Comparison of ENCODE assay signal across 23 mouse cellular contexts in genomic region chr7:19546007-19546406, GRCm38 (mm10). TPM values are rescaled to one million over a fixed set of nuclear protein-coding genes. Genes with fewer than 3 reads are reported as not detected.
A peak's percentile ranks its signal among the peaks of the same experiment; 100 is the strongest.
DNase-seq lines count a peak whose midpoint lies in the region; ATAC-seq and TF ChIP-seq lines count a peak whose summit lies in the region.
"Had no signal": no experiment of that assay in that cellular context is flagged by ENCODE, and none has a peak within 500 bp of the region (broad histone marks: within the 10 kb centered on the region; RNA-seq: fewer than 3 reads in every experiment).

No protein-coding gene starts in this region.

- TF ChIP-seq POLR2A in liver, adult 2 months (IDR thresholded peaks at IDR 0.05; ENCODE audit: extremely low read depth, insufficient read depth, low read length), result no peak

- peaks cover 28% of the 10 kb centered on the region for H3K4me1 ChIP-seq in liver, adult 2 months (ENCODE audit: control insufficient read depth, insufficient read depth, low read length)
- H3K4me1 ChIP-seq in liver, embryonic 11.5 days (replicated peaks; ENCODE audit: control insufficient read depth, insufficient read depth, low read length), result peaks cover 12% of the 10 kb centered on the region; the same call in 1 of the 2 replicates
- peaks cover 13% of the 10 kb centered on the region for H3K4me1 ChIP-seq in midbrain, embryonic 12.5 days
- H3K4me1 ChIP-seq in midbrain, embryonic 16.5 days (ENCODE audit: control insufficient read depth, insufficient read depth, low read length), result peaks cover 10% of the 10 kb centered on the region
- 0 out of 2 replicates have a peak, but pooled peaks cover 6% of the 10 kb centered on the region for H3K4me1 ChIP-seq in intestine, postnatal 0 days (replicated peaks; ENCODE audit: control insufficient read depth, insufficient read depth, low read length)
- H3K4me1 ChIP-seq in stomach, embryonic 15.5 days, result peaks cover 54% of the 10 kb centered on the region
- H3K4me1 ChIP-seq in forebrain, embryonic 14.5 days (ENCODE audit: control insufficient read depth, insufficient read depth, low read length), result peaks cover 16% of the 10 kb centered on the region

- no peaks in the 10 kb centered on the region for H3K36me3 ChIP-seq in liver, adult 2 months (ENCODE audit: control insufficient read depth, insufficient read depth, low read length)
- no peaks in the 10 kb centered on the region for H3K36me3 ChIP-seq in liver, embryonic 11.5 days (ENCODE audit: control insufficient read depth, insufficient read depth, low read length)
- no peaks in the 10 kb centered on the region for H3K36me3 ChIP-seq in midbrain, embryonic 12.5 days
- H3K36me3 ChIP-seq in midbrain, embryonic 16.5 days (ENCODE audit: control insufficient read depth, insufficient read depth, low read length), result no peaks in the 10 kb centered on the region
- no peaks in the 10 kb centered on the region; the same call in 1 of the 2 replicates for H3K36me3 ChIP-seq in intestine, postnatal 0 days (ENCODE audit: control insufficient read depth, insufficient read depth)
- H3K36me3 ChIP-seq in stomach, embryonic 15.5 days, result peaks cover 4% of the 10 kb centered on the region; the same call in 1 of the 2 replicates
- no peaks in the 10 kb centered on the region for H3K36me3 ChIP-seq in forebrain, embryonic 14.5 days (ENCODE audit: control insufficient read depth, insufficient read depth, low read length)
- H3K36me3 ChIP-seq: heart, embryonic 12.5 days; hindbrain, embryonic 15.5 days; midbrain, embryonic 15.5 days; neural tube, embryonic 15.5 days had no signal

- no peak overlapping the region for H3K4me3 ChIP-seq in liver, adult 2 months (ENCODE audit: insufficient read depth, low read depth, low read length)
- no peak overlapping the region for H3K4me3 ChIP-seq in liver, embryonic 11.5 days (ENCODE audit: low read depth, low read length)
- H3K4me3 ChIP-seq in midbrain, embryonic 12.5 days, result no peak overlapping the region
- no peak overlapping the region for H3K4me3 ChIP-seq in midbrain, embryonic 16.5 days (ENCODE audit: low read depth, low read length)
- no peak overlapping the region for H3K4me3 ChIP-seq in intestine, postnatal 0 days (ENCODE audit: low read depth, low read length)
- no peak overlapping the region for H3K4me3 ChIP-seq in stomach, embryonic 15.5 days (replicated peaks)
- H3K4me3 ChIP-seq in forebrain, embryonic 14.5 days (ENCODE audit: low read depth, low read length), result no peak overlapping the region
- H3K4me3 ChIP-seq: heart, embryonic 12.5 days; hindbrain, embryonic 15.5 days; layer of hippocampus, adult 2 months; megakaryocyte, embryonic 14.5 days; midbrain, embryonic 15.5 days; neural tube, embryonic 15.5 days had no signal

- no peak overlapping the region for H3K4me2 ChIP-seq in liver, embryonic 11.5 days
- H3K4me2 ChIP-seq in midbrain, embryonic 12.5 days (replicated peaks), result no peak overlapping the region
- no peak overlapping the region for H3K4me2 ChIP-seq in midbrain, embryonic 16.5 days (ENCODE audit: low read length)
- H3K4me2 ChIP-seq in intestine, postnatal 0 days (replicated peaks; ENCODE audit: low read depth), result no peak overlapping the region
- H3K4me2 ChIP-seq in stomach, embryonic 15.5 days, result no peak overlapping the region
- no peak overlapping the region for H3K4me2 ChIP-seq in forebrain, embryonic 14.5 days (ENCODE audit: low read length)
- H3K4me2 ChIP-seq: heart, embryonic 12.5 days; hindbrain, embryonic 15.5 days; midbrain, embryonic 15.5 days; neural tube, embryonic 15.5 days had no signal

- peak; percentile 40 for DNase-seq in liver, adult 2 months (ENCODE audit: extremely low read depth, low read depth, low spot score)
- DNase-seq in liver, embryonic 11.5 days (ENCODE audit: low spot score), result no peak
- no peak for DNase-seq in forebrain, embryonic 14.5 days (ENCODE audit: low spot score)
- DNase-seq in layer of hippocampus, postnatal 36 days, result no peak
- DNase-seq: adrenal gland, postnatal 25 days; cerebellum, adult 11 months; cerebellum, postnatal 10 days; heart, postnatal 36 days; kidney, adult 18-20 months; kidney, postnatal 14 days; right cerebral cortex, postnatal 25 days; thymus, postnatal 36 days had no signal

- H3K79me2 ChIP-seq in liver, adult 2 months (ENCODE audit: control insufficient read depth, insufficient read depth, low read length), result peaks cover 83% of the 10 kb centered on the region

- TF ChIP-seq CTCF in liver, adult 2 months (IDR thresholded peaks at IDR 0.05; ENCODE audit: low read depth, low read length), result no peak
- no peak for TF ChIP-seq CTCF in intestine, postnatal 0 days (IDR thresholded peaks at IDR 0.05; ENCODE audit: low read depth)

- H3K9ac ChIP-seq in liver, adult 2 months (ENCODE audit: low read depth, low read length), result no peak overlapping the region
- no peak overlapping the region for H3K9ac ChIP-seq in liver, embryonic 11.5 days (ENCODE audit: low read depth, low read length)
- no peak overlapping the region for H3K9ac ChIP-seq in midbrain, embryonic 12.5 days (replicated peaks)
- H3K9ac ChIP-seq in midbrain, embryonic 16.5 days (ENCODE audit: low read depth, low read length), result no peak overlapping the region
- no peak overlapping the region for H3K9ac ChIP-seq in intestine, postnatal 0 days (ENCODE audit: low read depth, low read length)
- H3K9ac ChIP-seq in stomach, embryonic 15.5 days, result no peak overlapping the region
- H3K9ac ChIP-seq in forebrain, embryonic 14.5 days (ENCODE audit: low read length), result no peak overlapping the region
- H3K9ac ChIP-seq: hindbrain, embryonic 15.5 days; midbrain, embryonic 15.5 days; neural tube, embryonic 15.5 days had no signal

- no peaks in the 10 kb centered on the region for H3K9me3 ChIP-seq in liver, embryonic 11.5 days (ENCODE audit: control insufficient read depth, low read length)
- H3K9me3 ChIP-seq in midbrain, embryonic 12.5 days, result no peaks in the 10 kb centered on the region
- H3K9me3 ChIP-seq in midbrain, embryonic 16.5 days (replicated peaks; ENCODE audit: control insufficient read depth, low read length, poor library complexity, severe bottlenecking), result no peaks in the 10 kb centered on the region
- H3K9me3 ChIP-seq in intestine, postnatal 0 days (ENCODE audit: control insufficient read depth), result no peaks in the 10 kb centered on the region
- H3K9me3 ChIP-seq in stomach, embryonic 15.5 days, result no peaks in the 10 kb centered on the region
- no peaks in the 10 kb centered on the region for H3K9me3 ChIP-seq in forebrain, embryonic 14.5 days (replicated peaks; ENCODE audit: control insufficient read depth, low read length)
- H3K9me3 ChIP-seq: heart, embryonic 12.5 days; hindbrain, embryonic 15.5 days; megakaryocyte, embryonic 14.5 days; midbrain, embryonic 15.5 days; neural tube, embryonic 15.5 days had no signal

- no peak for ATAC-seq in liver, embryonic 11.5 days (replicated peaks; ENCODE audit: low FRiP score)
- no peak for ATAC-seq in midbrain, embryonic 12.5 days (ENCODE audit: low FRiP score, low read depth)
- ATAC-seq in midbrain, embryonic 16.5 days, result no peak
- peak; percentile 27; the same call in 1 of the 2 replicates for ATAC-seq in intestine, postnatal 0 days
- ATAC-seq in stomach, embryonic 15.5 days (ENCODE audit: insufficient read depth, low FRiP score, low read depth), result no peak
- ATAC-seq in forebrain, embryonic 14.5 days, result no peak
- ATAC-seq: forebrain, embryonic 16.5 days; midbrain, embryonic 15.5 days had no signal

- 16% methylated on average over 3 of the region's 3 CpGs for WGBS in liver, adult 2 months
- WGBS in liver, embryonic 11.5 days, result 60% methylated on average over 3 of the region's 3 CpGs
- WGBS in midbrain, embryonic 12.5 days, result 85% methylated on average over 3 of the region's 3 CpGs
- WGBS in midbrain, embryonic 16.5 days, result 78% methylated on average over 3 of the region's 3 CpGs
- WGBS in intestine, postnatal 0 days, result 15% methylated on average over 3 of the region's 3 CpGs
- WGBS in stomach, embryonic 15.5 days, result 28% methylated on average over 3 of the region's 3 CpGs
- WGBS in forebrain, embryonic 14.5 days, result 61% methylated on average over 3 of the region's 3 CpGs

- no peak overlapping the region for H3K27ac ChIP-seq in liver, adult 2 months (replicated peaks; ENCODE audit: insufficient read depth, low read depth, low read length)
- no peak overlapping the region for H3K27ac ChIP-seq in liver, embryonic 11.5 days (ENCODE audit: low read depth, low read length)
- H3K27ac ChIP-seq in midbrain, embryonic 12.5 days (replicated peaks), result peak overlapping the region; percentile 15; the same call in 1 of the 2 replicates
- no peak overlapping the region for H3K27ac ChIP-seq in midbrain, embryonic 16.5 days (ENCODE audit: low read length)
- no peak overlapping the region for H3K27ac ChIP-seq in intestine, postnatal 0 days (ENCODE audit: low read depth, low read length)
- peak overlapping the region; percentile 73; the same call in 1 of the 2 replicates for H3K27ac ChIP-seq in stomach, embryonic 15.5 days
- no peak overlapping the region for H3K27ac ChIP-seq in forebrain, embryonic 14.5 days (ENCODE audit: low read depth, low read length)
- H3K27ac ChIP-seq: hindbrain, embryonic 15.5 days; layer of hippocampus, adult 2 months; midbrain, embryonic 15.5 days; neural tube, embryonic 15.5 days had no signal

- H3K27me3 ChIP-seq in liver, adult 2 months (ENCODE audit: control insufficient read depth, insufficient read depth, low read length), result no peaks in the 10 kb centered on the region
- H3K27me3 ChIP-seq in liver, embryonic 11.5 days (replicated peaks; ENCODE audit: control insufficient read depth, insufficient read depth, low read length), result no peaks in the 10 kb centered on the region
- H3K27me3 ChIP-seq in midbrain, embryonic 12.5 days, result no peaks in the 10 kb centered on the region
- H3K27me3 ChIP-seq in midbrain, embryonic 16.5 days (ENCODE audit: control insufficient read depth, insufficient read depth, low read depth, low read length), result no peaks in the 10 kb centered on the region
- no peaks in the 10 kb centered on the region for H3K27me3 ChIP-seq in intestine, postnatal 0 days (replicated peaks; ENCODE audit: control insufficient read depth, insufficient read depth, low read length)
- no peaks in the 10 kb centered on the region for H3K27me3 ChIP-seq in stomach, embryonic 15.5 days (replicated peaks)
- H3K27me3 ChIP-seq in forebrain, embryonic 14.5 days (replicated peaks; ENCODE audit: control insufficient read depth, insufficient read depth, low read length), result no peaks in the 10 kb centered on the region
- H3K27me3 ChIP-seq: heart, embryonic 12.5 days; hindbrain, embryonic 15.5 days; megakaryocyte, embryonic 14.5 days; midbrain, embryonic 15.5 days; neural tube, embryonic 15.5 days had no signal

RNA-seq across cellular contexts. Expression of gene Ppp1r37, which starts 16.9 kb away (rescaled TPM):
- 25.0 and 25.6 TPM in 2 replicates for total RNA-seq in liver, adult 2 months (2014; rRNA removed)
- polyA plus RNA-seq in liver, adult 2 months (2012; rRNA removed), result 82.3 and 84.2 TPM in 2 replicates
- polyA plus RNA-seq in liver, embryonic 11.5 days (2014; fragmentation: Nextera tagmentation; extraction: Ambion mirVana), result 2.9 and 3.1 TPM in 2 replicates
- 37.2 and 38.8 TPM in 2 replicates for polyA plus RNA-seq in midbrain, embryonic 12.5 days (2016; fragmentation: Nextera tagmentation; extraction: Ambion mirVana)
- polyA plus RNA-seq in midbrain, embryonic 16.5 days (2015; fragmentation: Nextera tagmentation; extraction: Ambion mirVana), result 34.7 and 37.8 TPM in 2 replicates
- 13.9 and 15.0 TPM in 2 replicates for polyA plus RNA-seq in intestine, postnatal 0 days (2015; fragmentation: Nextera tagmentation; extraction: Ambion mirVana)
- polyA plus RNA-seq in stomach, embryonic 15.5 days (2015; fragmentation: Nextera tagmentation; extraction: Ambion mirVana), result 25.3 and 28.2 TPM in 2 replicates
- polyA plus RNA-seq in forebrain, embryonic 14.5 days (2014; fragmentation: Nextera tagmentation; extraction: Ambion mirVana), result 12.6 and 13.5 TPM in 2 replicates
- total RNA-seq in layer of hippocampus, postnatal 36 days (2021), result 100 to 1,000 TPM; 113 to 120 TPM

RNA-seq across cellular contexts. Expression of gene Nkpd1, which starts 28.4 kb away (rescaled TPM):
- total RNA-seq in liver, adult 2 months (2014; rRNA removed), result not detected in 2 replicates
- not detected in 2 replicates for polyA plus RNA-seq in liver, adult 2 months (2012; rRNA removed)
- polyA plus RNA-seq in liver, embryonic 11.5 days (2014; fragmentation: Nextera tagmentation; extraction: Ambion mirVana), result not detected in 2 replicates
- polyA plus RNA-seq in midbrain, embryonic 12.5 days (2016; fragmentation: Nextera tagmentation; extraction: Ambion mirVana), result 0.06 TPM in 1 of 2 replicates, not detected in the other
- 0.88 and 0.92 TPM in 2 replicates for polyA plus RNA-seq in midbrain, embryonic 16.5 days (2015; fragmentation: Nextera tagmentation; extraction: Ambion mirVana)
- polyA plus RNA-seq in intestine, postnatal 0 days (2015; fragmentation: Nextera tagmentation; extraction: Ambion mirVana), result not detected in 2 replicates
- 0.30 and 0.83 TPM in 2 replicates for polyA plus RNA-seq in stomach, embryonic 15.5 days (2015; fragmentation: Nextera tagmentation; extraction: Ambion mirVana)
- 0.36 and 0.57 TPM in 2 replicates for polyA plus RNA-seq in forebrain, embryonic 14.5 days (2014; fragmentation: Nextera tagmentation; extraction: Ambion mirVana)
- total RNA-seq in layer of hippocampus, postnatal 36 days (2021), result under 1 TPM; 0.37 to 0.48 TPM
- total RNA-seq: adrenal gland, postnatal 25 days; heart, postnatal 36 days had no signal

RNA-seq across cellular contexts. Expression of gene Zfp296, which starts 31.1 kb away (rescaled TPM):
- 0.40 and 0.83 TPM in 2 replicates for total RNA-seq in liver, adult 2 months (2014; rRNA removed)
- 0.93 and 1.3 TPM in 2 replicates for polyA plus RNA-seq in liver, adult 2 months (2012; rRNA removed)
- 2.3 and 2.4 TPM in 2 replicates for polyA plus RNA-seq in liver, embryonic 11.5 days (2014; fragmentation: Nextera tagmentation; extraction: Ambion mirVana)
- polyA plus RNA-seq in midbrain, embryonic 12.5 days (2016; fragmentation: Nextera tagmentation; extraction: Ambion mirVana), result 0.14 and 0.27 TPM in 2 replicates
- polyA plus RNA-seq in midbrain, embryonic 16.5 days (2015; fragmentation: Nextera tagmentation; extraction: Ambion mirVana), result 0.11 and 0.14 TPM in 2 replicates
- 0.14 TPM in 1 of 2 replicates, not detected in the other for polyA plus RNA-seq in intestine, postnatal 0 days (2015; fragmentation: Nextera tagmentation; extraction: Ambion mirVana)
- polyA plus RNA-seq in stomach, embryonic 15.5 days (2015; fragmentation: Nextera tagmentation; extraction: Ambion mirVana), result 1.7 and 2.6 TPM in 2 replicates
- 0.15 TPM in 1 of 2 replicates, not detected in the other for polyA plus RNA-seq in forebrain, embryonic 14.5 days (2014; fragmentation: Nextera tagmentation; extraction: Ambion mirVana)
- total RNA-seq in layer of hippocampus, postnatal 36 days (2021), result under 1 TPM; 0.33 to 0.75 TPM
- polyA plus RNA-seq: forebrain, embryonic 16.5 days had no signal

RNA-seq across cellular contexts. Expression of gene Gemin7, which starts 31.4 kb away (rescaled TPM):
- total RNA-seq in liver, adult 2 months (2014; rRNA removed), result 31.2 and 40.1 TPM in 2 replicates
- 60.2 and 61.6 TPM in 2 replicates for polyA plus RNA-seq in liver, adult 2 months (2012; rRNA removed)
- 133 and 142 TPM in 2 replicates for polyA plus RNA-seq in liver, embryonic 11.5 days (2014; fragmentation: Nextera tagmentation; extraction: Ambion mirVana)
- 129 and 132 TPM in 2 replicates for polyA plus RNA-seq in midbrain, embryonic 12.5 days (2016; fragmentation: Nextera tagmentation; extraction: Ambion mirVana)
- 143 and 145 TPM in 2 replicates for polyA plus RNA-seq in midbrain, embryonic 16.5 days (2015; fragmentation: Nextera tagmentation; extraction: Ambion mirVana)
- 99.5 and 102 TPM in 2 replicates for polyA plus RNA-seq in intestine, postnatal 0 days (2015; fragmentation: Nextera tagmentation; extraction: Ambion mirVana)
- 143 and 157 TPM in 2 replicates for polyA plus RNA-seq in stomach, embryonic 15.5 days (2015; fragmentation: Nextera tagmentation; extraction: Ambion mirVana)
- 134 and 146 TPM in 2 replicates for polyA plus RNA-seq in forebrain, embryonic 14.5 days (2014; fragmentation: Nextera tagmentation; extraction: Ambion mirVana)
- total RNA-seq in layer of hippocampus, postnatal 36 days (2021), result 10 to 100 TPM; 44.2 to 46.1 TPM

RNA-seq across cellular contexts. Expression of gene Trappc6a, which starts 37.8 kb away (rescaled TPM):
- total RNA-seq in liver, adult 2 months (2014; rRNA removed), result 19.9 and 25.5 TPM in 2 replicates
- 58.0 and 58.2 TPM in 2 replicates for polyA plus RNA-seq in liver, adult 2 months (2012; rRNA removed)
- 97.4 and 108 TPM in 2 replicates for polyA plus RNA-seq in liver, embryonic 11.5 days (2014; fragmentation: Nextera tagmentation; extraction: Ambion mirVana)
- polyA plus RNA-seq in midbrain, embryonic 12.5 days (2016; fragmentation: Nextera tagmentation; extraction: Ambion mirVana), result 41.5 and 41.7 TPM in 2 replicates
- 30.5 and 31.9 TPM in 2 replicates for polyA plus RNA-seq in midbrain, embryonic 16.5 days (2015; fragmentation: Nextera tagmentation; extraction: Ambion mirVana)
- 108 and 118 TPM in 2 replicates for polyA plus RNA-seq in intestine, postnatal 0 days (2015; fragmentation: Nextera tagmentation; extraction: Ambion mirVana)
- polyA plus RNA-seq in stomach, embryonic 15.5 days (2015; fragmentation: Nextera tagmentation; extraction: Ambion mirVana), result 103 and 105 TPM in 2 replicates
- 34.2 and 42.5 TPM in 2 replicates for polyA plus RNA-seq in forebrain, embryonic 14.5 days (2014; fragmentation: Nextera tagmentation; extraction: Ambion mirVana)
- total RNA-seq in layer of hippocampus, postnatal 36 days (2021), result 10 to 100 TPM; 19.8 to 21.5 TPM

Comparison
In these comparisons a context has a peak if more than half of its experiments do, and no peak if none do; other contexts are left out.
1. H3K27ac ChIP-seq: peak in midbrain, embryonic 12.5 days (single experiment) and stomach, embryonic 15.5 days (single experiment); none in liver, adult 2 months (single experiment), liver, embryonic 11.5 days (single experiment), midbrain, embryonic 16.5 days (single experiment), intestine, postnatal 0 days (single experiment) and forebrain, embryonic 14.5 days (single experiment).